Mouse (Mus musculus): ENCODE measurements around the gene 1110004F10Rik.

GRCm38 (mm10) chr7:116127052-116127451 lies 87.9 kb downstream of the 1110004F10Rik start:
- no peak for TF ChIP-seq CTCF (IDR thresholded peaks at IDR 0.05; ENCODE audit: low read depth)
- no peak for TF ChIP-seq EP300 (IDR thresholded peaks at IDR 0.05; ENCODE audit: low read depth)
